Mouse (Mus musculus) intestine, postnatal 0 days (tissue): ENCODE measurements around the gene 2010111I01Rik. TPM values are rescaled to one million over a fixed set of nuclear protein-coding genes. Genes with fewer than 3 reads are reported as not detected.

Experiments
- ATAC-seq: fragments of 200-750 bp; cut with Nextera tagmentation; 2 replicates; pipeline ENCODE4 v1.8.0; 2017; ENCODE audit warnings: mild to moderate bottlenecking, moderate TSS enrichment, moderate library complexity
- H3K27ac ChIP-seq: fragments of 300-500 bp; sonication (generic); 2 replicates; pipeline ENCODE4 v1.5.1; 2014; ENCODE audit warnings: mild to moderate bottlenecking, low read depth, low read length, moderate library complexity
- H3K27me3 ChIP-seq: fragments of 300-500 bp; sonication (generic); replicated peaks from 2 replicates; pipeline ENCODE4 v1.6.1; 2014; ENCODE audit warnings: low read length, mixed read lengths; ENCODE audit not compliant: control insufficient read depth, insufficient read depth
- H3K36me3 ChIP-seq: fragments of 300-500 bp; sonication (generic); 2 replicates; pipeline ENCODE4 v1.6.1; 2014; ENCODE audit warnings: mild to moderate bottlenecking, moderate library complexity; ENCODE audit not compliant: control insufficient read depth, insufficient read depth
- H3K4me1 ChIP-seq: fragments of 300-500 bp; sonication (generic); replicated peaks from 2 replicates; pipeline ENCODE4 v1.6.1; 2014; ENCODE audit warnings: antibody characterized with exemption, low read length, mixed read lengths; ENCODE audit not compliant: control insufficient read depth, insufficient read depth
- H3K4me2 ChIP-seq: fragments of 300-500 bp; sonication (generic); replicated peaks from 2 replicates; pipeline ENCODE4 v1.6.1; 2014; ENCODE audit warnings: low read depth, mild to moderate bottlenecking, moderate library complexity
- H3K4me3 ChIP-seq: fragments of 300-500 bp; sonication (generic); 2 replicates; pipeline ENCODE4 v1.5.1; 2014; ENCODE audit warnings: low read depth, low read length
- H3K9ac ChIP-seq: fragments of 300-500 bp; sonication (generic); 2 replicates; pipeline ENCODE4 v1.6.1; 2014; ENCODE audit warnings: mild to moderate bottlenecking, low read depth, low read length
- H3K9me3 ChIP-seq: fragments of 300-500 bp; sonication (generic); 2 replicates; pipeline ENCODE4 v1.6.1; 2016; ENCODE audit warnings: mixed run types; ENCODE audit not compliant: control insufficient read depth
- CTCF ChIP-seq: sonication (generic); IDR thresholded peaks from 2 replicates; pipeline ENCODE4 v1.5.1; 2016; ENCODE audit warnings: low read depth, mild to moderate bottlenecking, control low read depth, antibody characterized with exemption, moderate library complexity
- WGBS: fragments of 180-500 bp; shearing (Covaris S2); extraction: QIAGEN DNeasy Blood & Tissue Kit; methylation state at CpG from one replicate; pipeline ENCODE4 v1.1.7; 2014; 5-methylcytosine and 5-hydroxymethylcytosine counted together
- polyA plus RNA-seq: library from polyadenylated mRNA; unstranded; fragments of >200 nt; fragmentation: Nextera tagmentation; extraction: Ambion mirVana; gene quantifications from 2 replicates; pipeline ENCODE4 v1.2.1, GENCODE M21; 2015

The 2010111I01Rik gene
- polyA plus RNA-seq, 1 experiment from 2014 or later: 72.7 TPM

DNA sequence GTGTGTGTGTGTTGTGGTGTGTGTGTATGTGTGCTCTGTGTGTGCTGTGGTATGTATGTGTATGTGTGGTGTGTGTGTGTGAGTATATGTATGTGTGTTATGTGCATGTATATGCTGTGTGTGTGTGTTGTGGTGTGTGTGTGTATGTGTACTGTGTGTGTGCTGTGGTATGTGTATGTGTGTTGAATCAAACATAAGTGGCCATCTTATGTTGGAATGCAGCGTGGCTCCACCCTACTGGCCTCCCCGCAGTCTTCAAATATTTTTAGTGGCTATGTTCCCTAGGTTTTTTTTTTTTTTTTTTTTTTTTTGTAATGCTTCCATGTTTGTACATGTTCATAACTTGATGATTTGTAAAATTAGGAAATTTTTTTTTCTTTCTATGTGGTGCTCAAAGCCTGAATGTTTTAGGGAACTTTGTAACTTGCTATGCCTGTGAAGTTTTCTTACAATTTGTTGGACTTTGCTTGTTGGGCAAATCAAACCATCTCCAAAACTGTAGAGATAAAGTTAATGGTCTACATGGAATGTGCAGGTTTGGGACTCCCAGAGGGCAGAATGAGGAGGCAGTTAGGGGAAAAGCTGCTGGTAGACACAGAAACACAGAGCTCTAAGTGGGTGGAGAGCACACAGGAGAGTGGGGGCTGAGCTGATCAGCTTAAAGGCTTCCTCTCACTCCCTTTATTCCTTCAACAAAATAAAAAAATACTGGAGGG, 287.8 kb downstream of the 2010111I01Rik start:
- no peak for TF ChIP-seq CTCF
- Histone ChIP-seq H3K27ac (no peak overlapping the region), H3K27me3 (no peaks in the 10 kb centered on the region), H3K9me3 (no peaks in the 10 kb centered on the region), H3K4me3 (no peak overlapping the region), H3K4me1 (peaks cover 3% of the 10 kb centered on the region; the same call in 1 of the 2 replicates), H3K4me2 (no peak overlapping the region), H3K36me3 (peaks cover 8% of the 10 kb centered on the region), H3K9ac (no peak overlapping the region)
- 70% methylated on average over 2 of the region's 2 CpGs for WGBS
- no peak for ATAC-seq

DNA sequence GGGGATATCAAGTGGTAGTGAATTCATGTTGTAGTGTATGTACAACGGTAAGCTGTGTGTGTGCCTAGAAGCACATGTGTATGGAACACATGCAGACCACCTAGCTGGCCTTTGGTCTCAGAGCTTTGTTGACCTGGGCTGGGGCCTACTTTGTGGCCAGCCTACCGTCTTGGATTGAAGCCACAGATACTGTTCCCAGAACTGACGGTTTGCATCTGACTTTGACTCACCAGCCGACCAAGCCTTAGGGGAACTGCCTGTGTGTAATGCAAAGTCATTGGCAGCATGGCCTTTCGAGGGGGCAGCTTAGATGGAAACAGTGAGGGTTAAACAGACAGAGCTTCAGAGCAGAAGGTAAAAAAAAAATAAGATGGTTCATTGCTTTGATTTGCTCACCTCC, 288.5 kb downstream of the 2010111I01Rik start:
- no peak for TF ChIP-seq CTCF
- H3K4me3 ChIP-seq: no peak overlapping the region
- no peak overlapping the region for H3K4me2 ChIP-seq
- no peaks in the 10 kb centered on the region for H3K27me3 ChIP-seq
- H3K4me1 ChIP-seq: peaks cover 3% of the 10 kb centered on the region; the same call in 1 of the 2 replicates
- H3K9me3 ChIP-seq: no peaks in the 10 kb centered on the region
- H3K36me3 ChIP-seq: peaks cover 12% of the 10 kb centered on the region
- H3K27ac ChIP-seq: no peak overlapping the region
- H3K9ac ChIP-seq: no peak overlapping the region
- WGBS: 61% methylated on average over 5 of the region's 5 CpGs
- no peak for ATAC-seq

DNA sequence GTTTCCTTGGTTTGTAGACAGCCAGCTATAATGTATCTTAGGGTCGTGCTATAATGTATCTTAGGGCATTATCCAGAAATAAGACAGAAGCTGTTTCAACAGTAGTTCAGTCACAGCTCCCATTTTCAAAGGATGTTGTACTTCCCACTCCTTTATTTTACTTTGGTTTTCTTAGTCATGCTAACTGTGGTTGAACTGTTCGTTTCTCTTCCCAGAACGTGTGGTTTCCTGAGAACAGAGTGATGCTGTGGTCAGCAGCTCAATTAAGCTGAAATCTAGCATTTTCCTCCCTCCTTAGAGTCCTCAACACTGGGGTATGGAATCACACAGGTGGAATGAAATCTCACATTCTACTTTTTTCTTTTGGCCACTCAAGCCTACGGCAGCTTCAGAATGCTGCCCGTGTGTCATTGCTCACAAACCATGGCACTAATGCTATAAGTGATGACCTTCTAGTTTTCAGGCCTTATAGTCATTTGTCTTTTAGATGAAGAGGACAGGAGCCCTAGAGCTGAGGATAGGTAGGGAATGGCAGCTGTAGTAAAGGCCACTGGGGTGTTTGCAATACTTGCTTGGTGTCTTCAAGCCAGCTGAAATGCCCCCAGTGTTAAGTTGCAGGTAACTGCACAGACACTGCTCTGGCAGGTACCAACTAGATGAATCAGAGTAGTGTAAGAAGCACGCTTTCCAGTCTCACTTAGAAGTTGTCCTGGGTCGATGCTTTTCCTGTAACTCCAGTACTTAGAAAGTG, 289.4 kb downstream of the 2010111I01Rik start:
- no peak for ATAC-seq
- WGBS: 84% methylated on average over 7 of the region's 7 CpGs
- Histone ChIP-seq H3K4me3 (no peak overlapping the region), H3K4me2 (no peak overlapping the region), H3K27ac (no peak overlapping the region), H3K27me3 (no peaks in the 10 kb centered on the region), H3K9me3 (no peaks in the 10 kb centered on the region), H3K36me3 (peaks cover 12% of the 10 kb centered on the region), H3K4me1 (peaks cover 3% of the 10 kb centered on the region; the same call in 1 of the 2 replicates), H3K9ac (no peak overlapping the region)
- TF ChIP-seq CTCF: no peak

DNA sequence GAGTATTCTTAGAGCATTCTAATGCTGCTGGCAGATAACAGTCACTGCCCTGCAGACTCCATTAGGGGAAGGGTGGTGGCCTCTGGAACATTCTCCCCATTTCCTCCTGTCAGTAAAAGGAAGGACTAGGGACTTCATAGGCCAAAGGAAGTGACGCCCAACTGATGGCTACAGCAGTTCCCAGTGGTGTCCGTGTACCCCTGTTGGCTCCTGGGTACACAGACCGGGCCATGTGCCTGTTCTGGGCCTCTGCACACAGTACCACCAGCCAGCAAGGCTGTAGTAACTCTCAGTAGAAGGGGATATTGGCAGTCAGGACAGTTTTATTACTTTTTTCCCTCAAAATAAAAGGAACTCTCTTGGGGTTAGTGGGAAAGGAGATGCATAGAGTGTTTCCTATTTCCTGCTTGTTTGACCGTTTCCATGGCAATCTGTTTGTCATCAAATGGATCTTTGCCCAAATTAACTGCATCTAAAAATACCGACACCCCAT, 290.9 kb downstream of the 2010111I01Rik start:
- Histone ChIP-seq H3K9me3 (no peaks in the 10 kb centered on the region), H3K4me1 (peaks cover 8% of the 10 kb centered on the region), H3K4me2 (no peak overlapping the region), H3K27me3 (no peaks in the 10 kb centered on the region), H3K4me3 (no peak overlapping the region), H3K9ac (no peak overlapping the region), H3K27ac (0 out of 2 replicates have a peak overlapping the region, but pooled peaks have one; percentile 28), H3K36me3 (peaks cover 12% of the 10 kb centered on the region)
- no peak for ATAC-seq
- TF ChIP-seq CTCF: no peak
- WGBS: 62% methylated on average over 5 of the region's 5 CpGs

DNA sequence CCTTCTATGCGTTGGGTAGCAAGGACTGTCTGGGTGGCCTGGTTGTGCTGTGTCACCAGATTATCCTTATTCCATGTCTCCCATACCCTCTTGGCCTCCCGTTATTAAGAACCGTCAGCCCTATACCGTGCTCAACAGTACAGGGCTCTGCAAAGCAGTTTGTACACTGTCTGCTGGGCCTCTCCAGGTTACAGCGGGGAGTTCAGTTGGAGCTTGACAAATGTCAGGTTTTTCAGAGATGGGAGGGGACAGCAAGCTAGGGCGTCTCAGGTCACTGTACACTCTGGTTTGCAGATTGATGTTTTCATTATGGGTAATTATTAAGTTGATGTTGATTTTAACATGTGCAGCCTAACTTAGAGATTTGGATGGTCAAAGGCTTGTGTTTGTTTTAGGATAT, 291.5 kb downstream of the 2010111I01Rik start:
- no peak overlapping the region for H3K4me2 ChIP-seq
- 51% methylated on average over 6 of the region's 6 CpGs for WGBS
- H3K27me3 ChIP-seq: no peaks in the 10 kb centered on the region
- no peak overlapping the region for H3K9ac ChIP-seq
- no peak overlapping the region for H3K4me3 ChIP-seq
- H3K9me3 ChIP-seq: no peaks in the 10 kb centered on the region
- peak overlapping the region; percentile 35; the same call in 1 of the 2 replicates for H3K27ac ChIP-seq
- ATAC-seq: no peak
- peaks cover 13% of the 10 kb centered on the region for H3K4me1 ChIP-seq
- H3K36me3 ChIP-seq: peaks cover 12% of the 10 kb centered on the region
- no peak for TF ChIP-seq CTCF

DNA sequence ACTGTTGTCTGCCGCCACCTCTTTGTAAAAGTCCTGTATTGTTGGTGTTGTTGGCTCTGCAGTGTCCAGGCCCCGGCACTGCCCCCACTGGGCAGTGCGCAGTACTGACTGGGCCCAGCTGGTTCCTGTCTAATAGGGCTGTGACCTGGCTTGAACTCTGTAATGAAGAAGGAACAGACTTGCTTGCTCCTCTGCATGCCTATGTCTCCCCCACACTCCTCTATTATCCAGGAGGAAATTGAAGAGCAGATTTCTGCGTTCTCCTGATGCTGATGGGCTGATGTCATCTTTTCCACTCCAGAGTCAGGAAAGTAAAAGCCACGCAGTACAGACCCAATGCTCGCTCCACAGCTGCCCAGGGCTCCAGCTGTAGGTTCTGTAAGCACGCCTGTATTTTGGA, 292.1 kb downstream of the 2010111I01Rik start:
- WGBS: 51% methylated on average over 7 of the region's 7 CpGs
- TF ChIP-seq CTCF: peak; percentile 69
- H3K4me2 ChIP-seq: no peak overlapping the region
- no peak overlapping the region for H3K4me3 ChIP-seq
- H3K27ac ChIP-seq: no peak overlapping the region
- ATAC-seq: peak; percentile 62
- peaks cover 13% of the 10 kb centered on the region for H3K4me1 ChIP-seq
- H3K9me3 ChIP-seq: no peaks in the 10 kb centered on the region
- H3K27me3 ChIP-seq: no peaks in the 10 kb centered on the region
- H3K36me3 ChIP-seq: peaks cover 13% of the 10 kb centered on the region
- no peak overlapping the region for H3K9ac ChIP-seq
